Mouse (Mus musculus) left cerebral cortex, adult 8-10 months (tissue): ENCODE results near the gene Olfr206. TPM values are rescaled to one million over a fixed set of nuclear protein-coding genes. Genes with fewer than 3 reads are reported as not detected.
"Not testable (repeated sequence)": the region's sequence is repeated elsewhere in the genome, so short reads cannot be mapped to it uniquely, and the experiment has no call there.

Source experiments
- DNase-seq, 2 experiments: peaks; one replicate each; pipeline ENCODE4 v3.0.0; 2022; ENCODE audit warnings: low spot score in 2 of 2
- total RNA-seq, 4 experiments: library from RNA; stranded (reverse); gene quantifications; 2 replicates each; pipeline ENCODE4 v1.2.4; 2022

Gene Olfr206
- not detected for total RNA-seq

GRCm38 (mm10) chr16:59349146-59349545, at the start of gene Olfr206:
Gene Olfr206, minus strand, starts transcription at chr16:59349246.
- no peak for DNase-seq

- peak; percentile 8 to 76 for DNase-seq
Observed at GRCm38 (mm10) chr16:59393300-59393699, 44.3 kb upstream of the Olfr206 start.

GRCm38 (mm10) chr16:59363893-59364292, 14.8 kb upstream of the Olfr206 start, which contains the start of gene Olfr209:
Gene Olfr209, minus strand, starts transcription at chr16:59363993.
- no peak for DNase-seq

DNA sequence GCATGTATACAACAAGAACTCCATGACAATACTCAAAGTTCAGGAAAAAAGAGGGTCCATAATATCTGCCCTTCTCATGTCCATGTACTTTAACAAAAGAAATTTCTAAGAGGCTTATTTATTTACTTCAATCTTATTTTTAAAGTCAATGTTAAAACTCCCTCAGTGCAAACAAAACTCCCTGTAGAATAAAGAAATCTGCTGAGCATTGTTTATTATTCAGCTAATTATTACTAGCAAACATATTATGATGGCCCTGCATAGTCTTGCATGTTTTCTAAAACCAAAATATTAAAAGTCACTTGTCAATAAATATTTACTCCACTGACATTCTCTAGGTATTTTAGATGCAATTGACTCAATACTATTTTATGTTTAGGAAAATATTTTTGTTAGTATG, 18.0 kb downstream of the Olfr206 start, which contains the start of gene Olfr205:
TSS of gene Olfr205 (minus strand) at position 101 of the 400 bp plus-strand sequence.
- DNase-seq, result no peak

DNA sequence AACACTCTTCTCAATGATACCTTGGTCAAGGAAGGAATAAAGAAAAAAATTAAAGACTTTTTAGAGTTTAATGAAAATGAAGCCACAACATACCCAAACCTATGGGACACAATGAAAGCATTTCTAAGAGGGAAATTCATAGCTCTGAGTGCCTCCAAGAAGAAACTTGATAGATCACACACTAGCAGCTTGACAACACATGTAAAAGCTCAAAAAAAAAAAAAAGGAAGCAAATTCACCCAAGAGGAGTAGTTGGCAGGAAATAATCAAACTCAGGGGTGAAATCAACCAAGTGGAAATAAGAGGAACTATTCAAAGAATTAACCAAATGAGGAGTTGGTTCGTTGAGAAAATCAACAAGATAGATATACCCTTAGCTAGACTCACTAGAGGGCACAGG, 25.8 kb downstream of the Olfr206 start:
- not testable (repeated sequence) for DNase-seq

DNA sequence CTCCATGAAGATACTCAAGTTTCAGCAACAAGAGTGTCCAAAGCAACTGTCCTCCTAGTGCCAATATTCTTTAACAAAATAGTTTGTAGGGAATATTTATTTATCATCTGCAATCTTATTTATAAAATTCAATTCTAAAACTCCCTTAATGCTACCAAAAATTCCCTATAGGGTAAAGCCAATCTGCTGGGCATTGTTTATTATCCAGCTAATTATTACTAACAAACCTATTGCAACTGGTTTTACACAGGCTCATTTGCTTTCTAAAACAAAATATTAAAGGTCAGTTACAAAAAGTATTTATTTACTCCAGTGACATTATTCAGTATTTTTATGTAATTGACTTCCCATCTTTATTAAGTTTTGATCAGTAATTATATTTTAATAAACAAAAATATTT, 30.9 kb downstream of the Olfr206 start, which contains the start of gene Olfr204:
TSS of gene Olfr204 (minus strand) at position 101 of the 400 bp plus-strand sequence.
- DNase-seq, result no peak

- DNase-seq, result no peak
Observed at GRCm38 (mm10) chr16:59298581-59298980, 50.5 kb downstream of the Olfr206 start, which contains the start of gene Olfr203. Gene Olfr203, plus strand, starts transcription at chr16:59298881.

Other genes starting within 250 kb of the Olfr206 start
- gene Olfr193, start 237.4 kb downstream of the Olfr206 start, total RNA-seq, result not detected
- gene Olfr194, start 228.2 kb downstream of the Olfr206 start, total RNA-seq, result not detected
- not detected for gene Olfr195, start 202.2 kb downstream of the Olfr206 start, total RNA-seq
- not detected for gene Olfr196, start 178.8 kb downstream of the Olfr206 start, total RNA-seq
- not detected for gene Olfr198, start 145.7 kb downstream of the Olfr206 start, total RNA-seq
- gene Olfr199, start 129.5 kb downstream of the Olfr206 start, total RNA-seq, result not detected
- gene Olfr201, start 76.6 kb downstream of the Olfr206 start, total RNA-seq, result not detected
- not detected for gene Olfr202, start 62.5 kb downstream of the Olfr206 start, total RNA-seq
- not detected for gene Olfr203, start 50.4 kb downstream of the Olfr206 start, total RNA-seq
- under 1 TPM in 1 of 4 experiments, not detected in 3; 0.13 TPM for gene Olfr204, start 31.0 kb downstream of the Olfr206 start, total RNA-seq
- not detected for gene Olfr205, start 18.1 kb downstream of the Olfr206 start, total RNA-seq
- not detected for gene Olfr209, start 14.7 kb upstream of the Olfr206 start, total RNA-seq
- gene Gabrr3, start 58.1 kb upstream of the Olfr206 start, total RNA-seq, result under 1 TPM in 3 of 4 experiments, not detected in 1; 0.11 to 0.22 (median 0.11) TPM
- gene Riox2, start 122.5 kb upstream of the Olfr206 start, total RNA-seq, result 10 to 100 TPM; 14.2 to 15.7 (median 14.8) TPM